Mouse (Mus musculus) c-Kit-positive CD71-negative TER-119-negative erythroid progenitor cells, embryonic 14.5 days (primary cell): ENCODE data around the gene Abi3.

Experiments used
- DNase-seq: peaks from one replicate; pipeline ENCODE4 v3.0.0-alpha.2; 2013; ENCODE audit warnings: low read depth

Gene Abi3

GRCm38 (mm10) chr11:95783958-95784357 lies 58.3 kb downstream of the Abi3 start:
- DNase-seq: no peak

GRCm38 (mm10) chr11:95783457-95783856 lies 58.8 kb downstream of the Abi3 start:
- DNase-seq: no peak

GRCm38 (mm10) chr11:95781557-95781956 lies 60.7 kb downstream of the Abi3 start:
- DNase-seq: no peak

GRCm38 (mm10) chr11:95780480-95780879 lies 61.8 kb downstream of the Abi3 start:
- no peak for DNase-seq
